Mouse (Mus musculus) adrenal gland, adult 2 months (tissue): ENCODE data around the gene Pkhd1. TPM values are rescaled to one million over a fixed set of nuclear protein-coding genes. Genes with fewer than 3 reads are reported as not detected.
"Not testable (repeated sequence)": the region's sequence is repeated elsewhere in the genome, so short reads cannot be mapped to it uniquely, and the experiment has no call there.

ENCODE experiments used
- DNase-seq: peaks from one replicate; pipeline ENCODE4 v3.0.0; 2021
- polyA plus RNA-seq: library from polyadenylated mRNA; depleted of rRNA; stranded (reverse); fragments of >200 nt; gene quantifications from 2 replicates; pipeline ENCODE4 v1.2.3, GENCODE M21; 2012
- total RNA-seq, 2 experiments: library from RNA; stranded (reverse); gene quantifications; 2 replicates each; pipeline ENCODE4 v1.2.3; 2021

Gene Pkhd1
- total and polyA plus RNA-seq, 3 experiments = 0.03 to 0.17 TPM; not detected in 1

DNA sequence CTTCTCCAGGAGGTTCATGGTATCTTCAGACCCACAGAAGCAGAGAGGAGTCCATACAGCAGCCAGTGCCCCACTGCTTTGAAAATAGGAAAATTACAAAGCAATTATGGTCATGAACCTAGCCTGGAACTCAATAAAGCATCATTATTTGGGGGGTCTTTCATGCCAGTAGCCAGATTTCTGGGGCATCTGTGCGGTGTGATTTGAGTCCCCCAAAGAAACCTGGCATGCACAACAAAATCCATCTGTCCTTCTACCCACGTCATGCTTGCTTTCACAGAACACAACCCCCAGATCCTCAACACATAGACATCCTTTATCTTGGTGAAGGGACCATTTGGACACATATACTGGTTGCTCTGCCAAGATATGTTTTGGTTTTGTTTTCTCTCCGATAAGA is 316.2 kb downstream of the Pkhd1 start:
- no peak for DNase-seq

DNA sequence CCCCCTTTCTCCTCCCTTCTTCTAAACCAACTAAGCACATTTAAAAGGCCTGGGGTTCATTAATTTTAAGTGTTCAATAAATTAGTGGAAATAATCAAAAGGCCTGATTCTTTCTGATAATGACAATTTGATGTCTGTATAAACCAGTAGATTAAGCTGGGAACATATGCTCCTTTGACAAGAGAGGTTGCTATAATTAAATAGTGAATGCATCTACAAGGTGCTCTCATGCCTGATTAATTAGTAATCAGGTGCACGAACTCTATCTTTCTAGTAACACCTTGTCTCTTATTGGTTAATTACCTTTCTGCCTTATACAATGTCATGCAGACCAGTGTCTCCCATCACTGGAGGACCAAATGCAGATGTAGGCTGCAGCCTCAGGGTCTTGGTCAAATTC is 329.2 kb downstream of the Pkhd1 start:
- no peak for DNase-seq

DNA sequence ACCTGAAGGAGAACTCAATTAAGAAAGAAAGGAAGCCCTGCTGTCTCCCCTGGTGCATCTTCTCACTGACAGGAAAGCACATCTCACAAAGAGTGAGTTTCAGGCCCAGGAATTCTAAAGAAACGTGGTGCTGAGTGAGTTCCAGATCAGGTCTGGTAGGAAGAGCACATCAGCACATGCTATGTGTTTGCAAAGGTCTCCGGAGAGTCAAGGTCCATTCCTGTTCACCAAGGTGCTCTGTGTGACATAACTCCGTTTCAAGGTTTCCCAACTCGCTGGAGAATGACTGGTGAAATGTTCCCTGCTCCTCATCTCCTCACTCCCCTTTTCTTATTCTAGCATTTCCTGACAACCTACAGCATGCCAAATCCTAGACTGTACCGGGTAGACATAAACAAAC is 357.5 kb downstream of the Pkhd1 start:
- no peak for DNase-seq

DNA sequence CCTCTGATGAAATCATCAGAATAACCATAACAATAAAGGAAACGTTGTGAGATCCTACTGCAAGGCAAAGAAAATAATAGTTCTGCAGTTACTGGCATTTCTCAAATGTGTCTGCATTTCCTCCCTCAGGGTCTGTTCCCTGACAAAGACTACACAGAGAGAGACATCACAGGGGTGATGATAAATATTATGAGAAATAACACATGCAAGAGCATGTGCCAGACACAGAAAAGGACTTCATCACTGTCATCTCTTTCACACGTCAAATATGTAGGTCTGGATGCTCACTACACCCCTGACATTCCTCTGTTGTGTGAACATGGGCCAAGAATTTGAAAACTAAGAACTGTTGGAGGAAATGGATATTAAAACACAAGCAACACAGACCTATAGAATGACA is 369.7 kb downstream of the Pkhd1 start:
- no peak for DNase-seq

DNA sequence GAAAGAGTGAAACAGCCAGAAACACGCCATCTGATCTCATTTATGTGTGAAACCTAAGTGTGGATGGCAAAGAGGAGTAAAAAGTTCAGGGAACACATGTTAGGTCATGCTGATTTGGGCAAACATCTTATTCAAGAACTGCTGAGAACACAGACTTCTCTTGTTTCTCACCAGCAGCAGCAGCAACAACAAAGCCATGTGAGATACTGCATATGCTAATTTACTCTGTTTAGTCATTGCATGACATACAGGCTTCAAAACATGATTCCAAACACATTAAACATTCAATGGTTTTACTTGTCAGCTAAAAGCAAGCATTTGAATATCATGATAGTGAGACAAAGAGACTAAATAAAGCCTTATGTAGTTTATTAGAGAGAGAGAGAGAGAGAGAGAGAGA is 401.2 kb downstream of the Pkhd1 start:
- DNase-seq = no peak

DNA sequence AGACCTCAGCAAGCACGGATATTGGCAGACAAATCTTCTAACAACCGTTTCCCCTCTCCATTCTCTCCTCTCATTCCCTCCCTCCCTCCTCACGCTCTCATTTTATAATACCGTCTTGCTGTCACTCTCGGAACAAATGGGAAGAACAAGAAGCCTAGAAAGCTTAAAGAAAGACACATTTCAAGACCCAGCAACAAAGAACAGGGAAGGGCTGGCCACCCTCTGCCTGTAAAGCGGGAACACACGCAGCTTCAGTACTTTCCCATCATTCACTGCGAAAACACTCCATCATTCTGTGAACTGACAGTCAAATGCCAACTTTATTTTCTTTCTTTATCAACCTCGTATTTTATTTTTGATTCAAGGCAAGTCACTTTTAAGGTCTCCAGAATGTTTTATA is 427.4 kb downstream of the Pkhd1 start:
- DNase-seq = no peak

DNA sequence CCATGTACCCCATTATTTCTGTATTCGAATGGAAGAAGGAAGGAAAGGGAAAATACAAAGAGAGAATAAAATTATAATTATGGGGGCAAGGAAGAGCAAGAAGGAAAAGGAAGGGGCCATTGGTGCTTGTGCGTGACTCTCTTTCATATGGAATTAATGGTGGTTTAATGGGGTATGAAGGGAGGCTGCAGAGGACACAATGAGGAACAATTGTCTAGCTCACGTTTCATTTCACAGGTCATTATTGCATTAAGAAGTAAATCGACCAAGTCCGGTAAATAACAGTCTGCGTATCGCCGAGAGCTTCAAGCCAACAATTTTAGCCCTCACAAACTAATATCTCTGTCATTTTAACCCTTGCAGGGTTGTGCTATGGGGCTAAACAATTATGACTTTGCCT is 437.7 kb downstream of the Pkhd1 start:
- DNase-seq = no peak

DNA sequence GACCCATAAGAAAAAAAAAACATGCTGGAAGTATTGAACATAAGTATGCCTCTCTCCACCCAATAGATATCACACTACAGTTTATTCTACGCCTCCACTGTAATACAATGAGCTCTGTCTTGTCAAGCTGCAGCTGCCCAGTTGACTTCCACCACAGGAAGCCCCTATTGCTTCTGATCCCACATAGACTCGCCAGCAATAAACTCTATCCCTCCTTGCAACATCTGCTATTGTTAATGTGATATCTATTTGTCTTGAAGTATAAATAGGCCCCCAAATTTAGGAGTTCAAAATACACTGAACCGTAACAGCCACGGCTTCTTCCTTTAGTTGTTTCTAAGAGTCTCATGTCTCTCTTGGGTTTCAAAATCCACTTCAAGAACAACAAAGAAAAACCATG is 446.7 kb downstream of the Pkhd1 start:
- DNase-seq = no peak

DNA sequence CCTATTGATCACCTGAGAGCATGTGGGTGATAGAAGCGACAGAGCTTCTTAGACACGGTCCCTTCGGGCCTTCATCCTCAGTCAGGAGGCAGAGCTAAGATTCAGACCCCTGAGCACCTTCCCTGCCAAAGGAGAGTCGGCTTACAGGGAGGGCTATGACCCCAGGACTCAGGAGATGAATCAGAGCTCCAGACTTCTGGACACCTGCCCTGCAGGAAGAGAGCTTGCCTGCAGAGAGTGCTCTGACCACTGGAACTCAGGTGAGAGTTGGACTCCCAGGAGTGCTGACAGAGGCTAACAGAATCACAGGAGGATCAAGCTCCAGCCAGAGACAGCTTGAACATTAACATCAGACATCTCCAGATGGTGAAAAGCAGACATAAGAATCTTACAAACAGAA is 467.2 kb downstream of the Pkhd1 start:
- DNase-seq = not testable (repeated sequence)

DNA sequence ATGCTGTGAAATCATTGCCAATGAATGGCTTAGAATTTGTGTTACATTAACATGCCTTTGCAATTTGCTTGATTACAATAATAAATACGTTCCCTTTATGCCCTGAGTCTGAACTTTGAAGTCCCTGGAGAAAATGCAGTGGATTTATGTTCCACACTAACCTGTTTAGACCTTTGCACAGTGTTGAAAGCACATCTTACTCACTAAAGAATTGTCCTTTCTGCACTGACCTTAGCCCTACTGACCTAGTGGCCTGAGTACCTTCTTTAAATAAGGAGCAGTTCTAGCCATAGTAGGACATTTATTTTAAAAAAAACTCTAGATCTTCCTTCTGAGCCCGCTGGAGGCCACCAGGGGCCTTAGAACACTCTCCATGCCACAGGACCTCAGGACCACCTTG is 467.8 kb downstream of the Pkhd1 start:
- DNase-seq = no peak

DNA sequence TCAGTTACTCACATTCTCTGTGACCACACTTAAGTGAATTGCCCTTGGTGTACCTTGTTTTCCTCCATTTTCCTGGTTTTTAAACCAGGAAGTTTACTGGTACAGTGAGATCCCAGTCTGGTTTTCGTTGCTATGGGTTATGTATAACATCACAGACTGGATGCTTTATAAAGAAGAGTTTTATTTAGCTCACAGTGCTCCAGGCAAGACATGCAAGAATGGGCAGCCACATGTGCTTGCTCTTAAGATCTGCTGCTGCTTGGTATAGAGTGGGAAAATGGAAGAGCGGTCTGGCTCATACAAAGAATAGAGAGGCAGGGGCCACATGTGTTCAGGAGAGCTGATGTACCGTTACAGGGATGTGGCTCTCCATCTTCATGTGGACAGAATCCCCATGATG is 481.7 kb downstream of the Pkhd1 start:
- DNase-seq = no peak

DNA sequence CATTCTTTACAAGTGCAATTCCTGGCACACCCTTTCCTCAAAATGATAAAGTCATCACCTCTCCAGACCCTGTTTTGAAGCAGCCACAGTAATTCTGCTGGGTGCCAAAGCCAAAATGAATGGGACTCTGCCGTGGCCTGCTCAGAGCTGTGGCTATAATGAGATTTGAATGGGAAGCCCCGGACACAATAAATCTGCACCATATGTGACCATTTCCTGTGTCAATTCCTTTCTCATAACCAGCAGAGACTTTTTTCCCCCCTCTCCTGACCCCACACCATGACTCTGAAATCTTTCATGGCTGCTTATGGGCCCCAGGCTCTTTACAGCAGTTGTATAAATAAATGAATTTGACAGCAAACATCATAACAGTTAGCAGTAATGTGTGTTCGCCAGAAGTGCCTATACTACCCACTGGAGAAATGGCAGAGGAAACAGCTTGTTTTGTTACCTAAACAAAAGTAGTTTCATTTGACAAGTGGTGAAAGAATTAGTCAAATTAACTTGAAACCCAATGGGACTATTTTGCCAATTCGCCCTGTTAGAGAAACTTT is 482.7 kb downstream of the Pkhd1 start:
- no peak for DNase-seq

DNA sequence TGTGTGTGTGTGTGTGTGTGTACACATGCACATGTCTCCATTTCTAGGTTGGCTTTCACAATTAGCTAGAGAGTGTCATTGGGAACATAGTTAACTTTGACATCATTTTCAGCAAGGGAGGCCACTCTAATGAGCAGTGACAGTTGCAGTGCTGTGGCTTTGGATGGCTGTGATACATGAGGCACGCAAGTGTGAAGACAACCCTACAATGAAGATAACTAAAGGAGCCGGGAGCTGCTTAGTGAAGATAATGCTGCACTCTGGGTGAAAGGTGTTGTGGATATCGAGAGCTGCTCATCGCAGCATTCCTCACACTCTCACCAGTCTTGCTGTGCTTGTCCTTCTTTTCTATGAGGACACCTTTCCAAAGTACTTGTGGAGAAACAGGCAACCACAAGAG is 484.2 kb downstream of the Pkhd1 start:
- no peak for DNase-seq

DNA sequence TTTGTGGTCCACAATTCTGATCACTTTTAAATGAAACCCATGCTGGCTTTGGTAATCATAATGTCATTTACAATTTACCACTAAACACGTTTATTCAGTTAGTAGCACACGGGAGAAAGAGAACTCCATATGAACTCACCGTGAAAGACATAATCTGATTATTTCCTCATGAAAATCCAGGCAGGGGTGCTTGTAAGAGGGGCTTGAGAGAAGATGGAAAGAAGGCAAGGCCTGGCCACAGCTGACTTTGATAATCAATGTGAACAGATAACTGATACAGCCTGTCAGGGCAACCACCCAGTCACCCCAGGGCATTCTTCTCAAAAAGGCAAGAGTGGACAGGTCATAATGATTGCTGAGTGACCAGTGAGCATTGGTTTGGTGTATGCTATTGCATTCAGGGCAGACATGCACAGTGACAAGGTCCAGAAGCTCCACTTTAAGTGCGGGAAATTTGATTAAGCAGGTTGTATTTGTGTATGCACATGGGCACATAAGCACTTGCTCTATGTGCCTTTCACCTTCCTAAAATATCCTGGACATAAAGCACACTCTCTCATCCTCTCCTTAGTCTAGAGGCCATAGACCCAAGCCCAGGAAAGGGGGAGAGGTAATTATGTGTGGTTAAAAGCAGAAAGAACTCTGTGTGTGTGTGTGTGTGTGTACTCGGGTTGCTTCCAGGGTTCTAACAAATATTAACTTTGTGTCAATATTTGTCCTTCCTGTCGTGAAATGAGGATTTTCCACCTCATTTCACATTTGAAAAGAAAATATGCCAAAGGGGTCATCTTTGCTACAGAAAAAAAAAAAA is 485.9 kb downstream of the Pkhd1 start:
- no peak for DNase-seq

DNA sequence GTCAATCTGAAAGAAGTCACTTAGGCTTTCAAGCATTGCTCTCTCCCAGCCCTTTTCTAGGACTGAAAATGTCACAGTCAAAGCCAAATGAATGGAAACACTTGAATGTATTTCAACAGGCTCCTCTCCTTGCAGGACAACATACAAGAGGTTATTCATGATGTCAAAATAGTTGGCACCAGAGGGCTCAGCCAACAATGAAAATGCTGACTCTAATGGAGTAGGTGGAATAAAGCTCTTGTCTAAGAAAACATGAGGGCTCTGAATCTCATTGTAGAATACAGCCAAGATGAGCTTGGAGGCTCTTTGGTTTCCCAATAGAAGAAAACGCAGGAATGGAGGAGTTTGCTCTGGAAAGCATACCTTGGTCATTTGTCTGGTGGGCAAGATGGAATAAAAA is 500.5 kb downstream of the Pkhd1 start:
- no peak for DNase-seq

DNA sequence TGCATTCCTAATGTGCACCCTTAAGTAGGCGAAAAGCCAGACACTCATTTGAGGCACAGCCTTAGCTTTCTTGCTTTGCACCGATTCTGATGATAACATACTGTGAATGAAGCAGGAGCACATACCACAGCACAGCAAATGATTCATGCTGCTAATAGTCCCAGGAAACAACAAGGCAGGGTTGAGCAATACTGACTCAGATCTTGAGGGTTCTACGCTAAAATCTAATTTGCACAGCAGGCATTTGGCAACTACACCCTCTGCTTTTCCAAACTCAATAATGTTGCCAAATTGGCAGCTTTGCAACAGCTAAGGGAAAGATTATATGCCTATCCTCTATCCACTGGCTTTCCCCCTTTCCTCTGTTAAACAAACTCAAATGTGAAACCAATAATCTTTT is 548.1 kb downstream of the Pkhd1 start:
- peak; percentile 28 for DNase-seq

DNA sequence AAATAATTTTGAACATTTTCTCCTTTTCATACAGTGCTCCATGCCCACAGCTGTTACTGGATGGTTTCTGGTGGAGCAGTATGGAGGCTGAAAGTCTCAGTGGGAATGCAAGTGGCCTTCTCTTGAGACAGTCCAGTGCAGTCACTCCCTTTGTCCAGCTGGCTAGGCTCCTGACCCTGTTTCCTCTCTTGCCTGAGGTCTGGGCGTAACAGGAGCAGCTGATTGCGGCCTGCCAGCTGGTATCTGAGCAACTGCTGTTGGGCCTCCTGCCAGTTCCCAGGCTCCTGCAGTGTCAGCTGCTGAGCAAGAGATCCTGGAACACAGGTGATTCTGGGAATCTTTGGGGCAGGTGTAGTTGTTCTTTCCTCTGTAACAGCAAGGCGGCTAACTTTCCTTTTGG is 559.6 kb downstream of the Pkhd1 start:
- peak; percentile 49 for DNase-seq

DNA sequence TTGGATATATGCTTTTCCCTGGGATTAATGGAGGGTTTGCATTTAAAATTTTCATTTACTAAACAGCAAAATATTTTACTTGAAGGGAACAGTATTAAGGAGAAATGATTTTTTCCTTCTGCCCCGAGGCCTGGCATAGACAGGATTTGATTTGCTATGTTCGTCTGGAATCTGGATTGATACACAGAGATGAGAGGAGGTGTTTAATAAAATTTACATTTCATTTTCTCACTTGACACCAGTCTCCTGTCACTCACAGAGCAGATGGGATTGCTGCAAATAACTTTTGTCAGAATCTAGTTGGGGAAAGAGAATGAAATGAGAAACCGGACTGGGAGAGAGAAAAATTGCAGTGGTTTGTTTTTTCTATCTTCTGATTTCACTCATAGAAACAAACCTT is 578.5 kb downstream of the Pkhd1 start:
- no peak for DNase-seq

DNA sequence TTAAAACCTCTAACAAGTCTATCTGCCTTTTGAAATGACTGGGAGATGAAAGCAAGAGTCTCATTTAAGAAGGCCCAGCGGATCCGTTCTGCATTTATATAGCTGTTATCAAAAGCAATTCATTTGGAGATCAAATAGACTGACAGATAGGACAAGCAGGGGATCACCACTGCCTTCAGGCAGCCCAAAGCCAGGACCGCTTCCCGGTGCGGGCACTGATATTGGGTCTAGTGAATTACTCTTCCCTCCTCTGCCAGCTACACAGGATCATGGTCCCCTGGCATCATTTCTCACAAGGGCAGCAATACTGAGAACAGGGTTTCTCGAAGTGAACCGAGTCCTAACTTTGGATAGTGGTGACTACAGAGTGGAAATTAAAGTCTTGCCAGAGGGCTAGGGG is 582.6 kb downstream of the Pkhd1 start:
- no peak for DNase-seq

DNA sequence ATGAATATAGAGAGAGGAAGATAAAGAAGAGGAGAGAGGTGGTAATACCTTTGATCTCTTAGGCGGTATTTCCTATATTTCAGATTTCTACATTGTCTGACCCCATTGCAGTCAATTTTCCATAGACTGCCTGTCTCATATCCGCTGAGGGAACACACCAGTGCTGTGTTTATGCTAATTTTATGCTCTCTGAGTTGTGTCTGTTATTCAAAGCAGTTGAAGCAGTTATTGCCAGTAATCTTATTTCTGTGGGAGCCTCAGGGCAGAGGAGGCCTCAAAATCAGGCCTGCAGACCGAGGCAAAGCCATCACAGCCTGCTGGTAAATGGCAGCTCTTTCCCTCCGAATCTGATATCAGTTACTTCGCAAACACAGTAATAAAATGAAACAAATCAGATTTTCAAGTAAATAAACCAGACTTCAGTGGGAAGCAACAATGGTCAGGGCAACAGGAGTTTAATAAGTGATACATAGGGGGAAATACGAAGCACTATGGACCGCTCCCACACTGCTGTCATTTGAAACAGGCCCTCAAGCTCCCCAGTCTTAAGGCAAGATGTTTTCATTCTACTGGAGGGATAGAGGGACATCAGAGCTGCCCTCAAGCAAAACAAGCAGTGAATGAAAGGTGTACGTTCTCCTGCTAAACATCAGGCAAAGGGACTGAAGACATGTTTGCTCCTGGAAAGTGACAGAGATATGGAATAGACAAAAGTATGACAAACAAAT is 599.5 kb downstream of the Pkhd1 start:
- peak; percentile 2 for DNase-seq

DNA sequence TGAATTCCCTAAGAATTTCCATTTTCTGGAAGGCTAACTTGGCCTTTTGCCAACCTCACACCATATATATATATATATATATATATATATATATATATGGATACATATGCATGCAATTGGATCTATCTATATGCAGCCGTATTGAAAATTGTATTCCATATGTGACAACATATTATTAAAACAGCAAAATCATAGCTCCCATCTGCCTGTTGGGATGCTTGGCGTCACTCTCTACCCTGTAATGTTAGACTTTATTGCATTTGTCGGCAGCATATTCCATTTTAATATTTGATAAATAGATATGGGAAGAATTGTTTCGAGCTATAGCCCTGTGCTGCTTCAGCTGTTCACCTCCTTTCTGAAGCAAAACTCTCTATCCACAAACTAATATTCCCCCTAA is 600.2 kb downstream of the Pkhd1 start:
- no peak for DNase-seq
